Mouse (Mus musculus): ENCODE data around the gene Hk2.

Gene Hk2

GRCm38 (mm10) chr6:82774321-82774764 lies at the start of gene Hk2:
Gene Hk2 (minus strand): TSS chr6:82774454.
- CTCF ChIA-PET: interaction anchor here (0.6 kb wide), 1 partner anchor 80 kb away, joined by 3 read pairs; no protein-coding TSS in a partner anchor

DNA sequence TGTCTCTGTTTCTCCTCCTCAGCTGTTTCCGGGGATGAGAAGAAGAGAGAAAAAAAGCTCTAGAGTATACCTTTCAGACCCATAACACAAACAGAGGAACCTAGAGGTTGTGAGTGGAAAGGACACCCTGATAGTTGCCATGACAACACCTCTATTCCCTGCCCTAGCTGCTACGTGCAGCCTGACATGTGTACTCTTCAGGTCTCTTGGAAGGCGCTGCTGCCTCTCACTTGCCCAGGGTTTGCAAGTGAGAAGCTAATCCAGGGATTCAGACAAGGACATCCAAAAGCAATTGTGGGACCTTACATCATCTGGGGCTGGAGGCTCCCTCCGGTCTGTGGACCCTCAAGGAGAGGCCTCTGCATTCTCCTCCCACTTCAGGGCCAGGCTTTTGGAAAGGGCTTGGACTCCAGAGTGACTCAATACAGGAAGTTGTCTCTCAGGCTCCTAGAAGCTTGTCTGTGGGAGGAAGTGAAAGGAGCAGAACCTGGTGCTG lies 47.6 kb upstream of the Hk2 start:
- CTCF ChIA-PET: no interaction called here

DNA sequence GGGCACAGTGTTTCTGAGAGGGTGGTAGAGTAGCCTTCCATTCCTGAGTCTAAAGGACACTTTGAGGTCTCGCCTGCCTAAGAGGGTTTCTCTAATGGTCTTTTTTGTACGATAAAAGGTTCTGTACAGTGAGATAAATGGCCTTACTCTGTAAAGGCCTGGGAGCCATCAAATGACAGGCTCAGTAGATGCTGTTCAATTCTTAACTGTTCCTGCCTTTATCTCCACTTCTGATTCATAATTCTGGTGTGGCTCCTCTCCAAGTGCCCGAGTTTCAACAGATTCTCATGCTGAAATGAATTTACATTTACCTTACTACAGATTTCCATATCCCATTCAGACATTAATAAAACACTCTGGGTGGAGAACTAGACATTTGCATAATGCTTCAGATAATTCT lies 46.5 kb upstream of the Hk2 start:
- CTCF ChIA-PET: no interaction called here

DNA sequence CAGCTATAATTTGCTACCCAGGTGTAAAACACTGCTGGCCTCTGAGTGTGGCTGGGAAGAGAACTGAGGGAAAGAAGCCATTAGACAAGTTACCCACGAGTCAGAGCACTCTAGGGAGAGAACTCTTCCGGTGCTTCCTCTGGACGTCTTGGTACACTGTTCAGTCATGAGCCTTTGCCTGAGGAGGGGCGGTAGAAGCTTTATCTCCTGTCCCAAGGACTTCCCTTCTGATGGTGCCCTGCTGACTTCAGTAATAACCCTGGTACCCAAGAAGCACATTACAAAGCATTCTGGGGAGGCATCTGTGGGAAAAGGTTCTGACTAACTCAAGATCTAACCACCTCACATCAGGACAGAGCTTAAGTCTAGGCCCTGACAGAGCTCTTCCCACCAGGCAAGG lies 40.6 kb upstream of the Hk2 start:
- CTCF ChIA-PET: no interaction called here

DNA sequence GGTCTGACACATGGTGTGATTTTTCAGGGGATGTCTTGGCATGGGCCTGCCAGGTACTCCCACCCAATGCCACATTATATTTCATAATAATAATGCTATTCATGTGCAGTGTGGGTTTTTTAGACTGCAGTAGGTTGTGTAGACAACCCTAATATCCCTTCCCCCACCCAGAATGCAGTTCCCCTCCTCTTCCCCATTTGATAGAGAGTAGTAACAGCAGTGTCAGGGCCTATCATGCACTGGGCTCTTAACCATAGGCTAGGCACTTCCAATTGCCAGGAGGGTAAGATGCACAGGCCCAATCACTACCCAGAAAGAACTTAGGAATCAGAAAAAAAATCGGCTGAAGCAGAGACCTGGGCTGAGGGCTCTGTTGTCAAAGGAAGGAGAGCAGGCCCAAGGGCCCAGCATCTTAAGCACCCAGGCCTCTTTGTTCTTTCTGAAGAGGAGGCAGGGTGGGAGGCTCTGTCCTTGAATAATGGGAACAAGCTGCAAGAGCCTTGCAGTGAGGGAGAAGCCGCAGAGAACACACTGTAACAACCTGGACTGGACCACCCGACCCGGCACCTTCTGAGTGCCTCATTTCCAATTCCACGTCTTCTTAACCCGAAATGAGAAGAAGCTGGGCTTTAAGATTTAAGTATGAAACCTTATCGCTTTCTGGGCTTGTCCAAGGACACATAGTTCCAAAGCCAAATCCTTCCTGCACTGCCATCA lies 33.9 kb upstream of the Hk2 start:
- CTCF ChIA-PET: no interaction called here

GRCm38 (mm10) chr6:82806971-82807370 lies 32.7 kb upstream of the Hk2 start:
- CTCF ChIA-PET: no interaction called here

- CTCF ChIA-PET: interaction anchor here (0.7 kb wide), 1 partner anchor 10 kb away, joined by 12 read pairs; no protein-coding TSS in a partner anchor
Measured at GRCm38 (mm10) chr6:82806503-82806902, 32.2 kb upstream of the Hk2 start.

GRCm38 (mm10) chr6:82805894-82806293 lies 31.6 kb upstream of the Hk2 start:
- CTCF ChIA-PET: interaction anchor here (0.7 kb wide), 1 partner anchor 11 kb away, joined by 12 read pairs; no protein-coding TSS in a partner anchor

GRCm38 (mm10) chr6:82804984-82805383 lies 30.7 kb upstream of the Hk2 start:
- CTCF ChIA-PET: interaction anchor here (0.6 kb wide), 1 partner anchor 45 kb away, joined by 8 read pairs; no protein-coding TSS in a partner anchor

- CTCF ChIA-PET: no interaction called here
Measured at GRCm38 (mm10) chr6:82798202-82798737, 24.0 kb upstream of the Hk2 start.

DNA sequence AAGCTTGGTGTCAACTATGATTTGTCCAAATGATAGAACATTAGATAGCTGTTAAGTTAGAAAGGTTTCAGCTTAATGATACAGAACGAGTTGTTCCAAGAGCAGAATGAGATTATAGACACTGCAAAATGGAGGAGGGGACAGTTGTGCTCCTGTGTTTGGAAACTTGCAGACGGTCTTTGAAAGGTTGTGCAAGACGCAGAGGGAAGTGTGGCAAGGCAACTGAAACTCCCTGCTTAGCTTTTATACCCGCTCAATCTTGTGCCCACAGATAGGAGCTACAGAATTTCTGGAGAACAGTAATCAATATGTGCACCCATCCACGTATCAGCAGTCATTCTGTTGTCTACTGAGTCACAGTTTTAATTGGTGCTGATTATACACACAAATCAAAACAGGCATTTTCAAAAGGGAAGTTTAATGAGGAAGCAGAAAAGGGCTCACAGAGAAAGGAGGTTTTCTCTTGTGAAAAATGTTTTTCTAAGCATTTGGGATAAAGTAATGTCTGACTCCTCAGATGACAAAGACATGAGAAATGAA lies 23.1 kb upstream of the Hk2 start:
- CTCF ChIA-PET: no interaction called here

DNA sequence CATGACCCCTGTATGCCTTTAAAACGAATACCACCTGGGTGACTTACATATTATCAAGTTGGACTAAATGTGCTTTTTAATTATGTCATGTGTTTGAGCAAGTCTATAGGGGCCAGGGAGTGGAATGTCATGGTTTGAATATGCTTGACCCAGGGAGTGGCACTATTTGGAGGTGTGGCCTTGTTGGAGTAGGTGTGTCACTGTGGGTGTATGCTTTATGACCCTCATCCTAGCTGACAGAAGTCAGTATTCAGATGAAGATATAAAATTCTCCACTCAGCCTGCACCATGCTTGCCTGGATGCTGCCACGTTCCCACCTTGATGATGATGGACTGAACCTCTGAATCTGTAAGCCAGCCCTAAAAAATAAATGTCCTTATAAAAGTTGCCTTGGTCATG lies 16.6 kb upstream of the Hk2 start:
- CTCF ChIA-PET: no interaction called here

DNA sequence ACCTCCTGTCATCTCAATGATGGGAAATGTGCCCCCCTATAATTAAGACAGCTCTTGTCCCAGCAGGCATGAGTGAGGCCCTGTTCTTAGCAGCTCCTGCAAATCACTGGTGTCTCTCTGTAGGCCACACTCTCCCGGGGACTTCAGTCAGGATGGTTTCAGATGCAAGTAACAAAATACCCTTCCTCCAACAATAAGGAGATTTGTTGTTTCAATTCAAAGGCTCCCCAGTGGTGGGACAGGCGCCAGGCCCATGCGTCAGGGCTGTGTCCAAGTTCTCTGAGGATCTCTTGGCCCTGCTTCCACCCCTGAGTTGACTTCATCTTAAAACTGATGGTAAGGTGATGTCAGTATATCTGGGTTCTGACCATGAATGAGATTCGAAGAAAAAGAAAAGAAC lies 9.7 kb upstream of the Hk2 start:
- CTCF ChIA-PET: no interaction called here

DNA sequence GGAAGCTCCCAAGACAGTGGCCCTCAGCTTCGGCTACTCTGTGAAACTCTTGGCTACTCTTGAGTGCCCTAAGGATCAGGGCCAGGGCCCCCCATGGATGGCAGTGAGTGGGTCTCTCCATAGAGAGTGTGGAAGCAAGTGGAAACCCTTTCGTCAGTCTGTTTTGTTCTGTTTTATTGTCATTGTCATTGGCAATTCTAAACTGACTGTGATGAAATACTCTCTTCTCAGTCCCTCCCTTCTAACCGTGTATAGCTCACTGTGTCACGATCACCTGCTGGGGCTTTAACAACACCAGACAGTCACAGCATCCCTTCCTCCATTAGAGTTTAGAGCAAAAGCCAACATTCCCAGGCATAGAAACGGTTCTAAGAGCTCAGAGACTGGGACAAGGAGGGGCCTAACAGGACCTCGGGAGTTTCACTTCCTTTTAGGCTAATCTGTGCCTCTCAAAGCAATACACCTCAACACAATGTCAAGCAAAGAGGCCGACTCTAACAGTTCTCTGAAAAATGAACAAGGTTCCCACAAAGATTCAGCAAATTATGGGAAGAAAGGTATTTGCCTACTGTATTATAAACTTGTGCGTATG lies 6.6 kb upstream of the Hk2 start:
- CTCF ChIA-PET: interaction anchor here (0.6 kb wide), 1 partner anchor 65 kb away, joined by 3 read pairs; no protein-coding TSS in a partner anchor

- CTCF ChIA-PET: interaction anchor here (0.6 kb wide), 1 partner anchor 65 kb away, joined by 3 read pairs; no protein-coding TSS in a partner anchor
Measured at GRCm38 (mm10) chr6:82780369-82780768, 6.1 kb upstream of the Hk2 start.

GRCm38 (mm10) chr6:82777124-82777654 lies 2.9 kb upstream of the Hk2 start:
- CTCF ChIA-PET: no interaction called here

DNA sequence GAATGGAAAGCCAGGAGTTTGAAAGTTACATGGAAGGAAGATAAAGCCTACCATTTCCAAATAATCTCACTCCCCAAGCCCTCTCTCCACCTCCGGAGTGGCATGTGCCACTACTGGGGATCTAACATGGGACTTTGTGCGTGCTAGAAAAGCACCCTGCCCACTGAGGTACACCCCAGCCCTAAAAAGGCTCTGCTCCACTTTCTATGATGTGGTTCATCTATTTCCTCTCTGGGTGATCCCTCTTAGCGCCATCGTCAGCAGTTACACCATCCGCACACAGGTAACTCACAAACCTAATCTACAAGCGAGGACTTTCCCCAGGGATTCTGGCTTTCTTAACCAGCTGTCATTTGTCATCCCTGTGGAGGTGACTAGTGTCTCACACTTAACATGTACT lies 1.1 kb upstream of the Hk2 start:
- CTCF ChIA-PET: no interaction called here

DNA sequence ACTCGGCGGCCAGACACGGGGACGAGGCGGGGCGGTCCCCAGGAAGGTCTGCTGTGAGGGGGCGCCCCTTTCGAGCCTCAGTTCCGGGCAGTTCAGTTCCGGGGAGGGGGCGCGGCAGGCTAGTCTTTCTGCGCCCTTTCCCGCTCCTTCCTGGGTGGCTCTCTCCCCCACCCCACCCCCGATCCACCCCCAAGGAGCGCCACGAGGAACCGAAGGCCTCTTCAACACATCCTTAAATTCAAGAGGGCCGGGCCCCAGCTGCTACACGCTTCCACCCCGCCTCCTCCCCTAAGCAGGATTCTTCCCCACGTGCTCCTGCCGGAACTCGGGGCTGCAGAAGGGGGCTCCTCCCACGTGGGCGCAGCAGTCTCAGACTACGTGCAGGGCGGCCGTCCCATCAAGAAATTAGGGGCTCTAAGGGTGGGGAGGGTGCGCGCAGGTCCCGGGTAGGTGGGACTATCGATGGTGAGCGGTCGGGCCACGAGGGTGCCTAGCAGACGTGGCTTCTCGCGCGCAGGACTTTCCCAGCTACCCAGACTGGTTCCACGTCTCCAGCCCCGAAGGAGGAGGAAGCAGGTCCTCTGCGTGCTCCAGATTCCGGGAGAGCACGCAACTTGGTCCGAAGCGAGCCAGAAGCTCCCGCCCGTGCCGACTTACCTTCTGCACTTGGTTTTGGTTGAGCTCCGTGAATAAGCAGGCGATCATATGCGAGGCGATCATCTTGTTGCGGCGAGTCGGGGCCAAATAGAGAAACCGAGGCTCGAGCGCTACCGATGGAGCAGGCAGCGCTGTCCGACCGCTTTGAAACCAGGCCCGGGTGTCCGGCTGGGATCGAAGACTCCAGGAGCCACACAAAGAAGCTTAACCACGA lies 758 bp downstream of the Hk2 start:
- CTCF ChIA-PET: no interaction called here

- CTCF ChIA-PET: no interaction called here
Measured at GRCm38 (mm10) chr6:82772451-82773101, 1.7 kb downstream of the Hk2 start.

GRCm38 (mm10) chr6:82771981-82772409 lies 2.3 kb downstream of the Hk2 start:
- CTCF ChIA-PET: no interaction called here

- CTCF ChIA-PET: no interaction called here
Measured at GRCm38 (mm10) chr6:82771059-82771458, 3.2 kb downstream of the Hk2 start.

Measured in spleen, embryonic (tissue).